Mouse (Mus musculus): Measurements from ENCODE around the gene Vmn1r71. TPM values are rescaled to one million over a fixed set of nuclear protein-coding genes. Genes with fewer than 3 reads are reported as not detected.
"Not testable (repeated sequence)": the region's sequence is repeated elsewhere in the genome, so short reads cannot be mapped to it uniquely, and the experiment has no call there.

The Vmn1r71 gene
- total RNA-seq (2021) = not detected
- long read RNA-seq = 0 reads

DNA sequence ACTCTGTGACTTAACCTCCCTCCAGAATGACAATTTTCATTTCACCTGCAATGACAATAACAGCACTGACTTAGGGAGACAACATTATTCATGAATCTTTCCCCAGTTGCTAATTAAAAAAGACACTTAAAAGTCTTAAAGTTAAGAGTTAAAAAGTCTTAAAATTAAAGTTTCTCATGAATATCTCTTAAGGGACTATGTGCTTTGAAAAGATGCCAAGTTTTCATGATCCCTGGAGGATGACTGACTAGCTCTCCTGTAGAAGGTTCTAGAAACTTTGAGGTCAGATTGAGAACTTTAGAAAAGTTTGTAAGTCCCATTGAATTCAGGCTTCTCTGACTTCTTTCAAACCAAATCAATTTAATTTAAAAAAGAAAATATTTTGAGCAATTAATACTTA lies at the start of gene Vmn1r71:
Gene Vmn1r71, minus strand, starts transcription at position 101 of the 400 bp plus-strand sequence.
- DNase-seq (ENCODE audit: low spot score in 2 of 2) = no peak

DNA sequence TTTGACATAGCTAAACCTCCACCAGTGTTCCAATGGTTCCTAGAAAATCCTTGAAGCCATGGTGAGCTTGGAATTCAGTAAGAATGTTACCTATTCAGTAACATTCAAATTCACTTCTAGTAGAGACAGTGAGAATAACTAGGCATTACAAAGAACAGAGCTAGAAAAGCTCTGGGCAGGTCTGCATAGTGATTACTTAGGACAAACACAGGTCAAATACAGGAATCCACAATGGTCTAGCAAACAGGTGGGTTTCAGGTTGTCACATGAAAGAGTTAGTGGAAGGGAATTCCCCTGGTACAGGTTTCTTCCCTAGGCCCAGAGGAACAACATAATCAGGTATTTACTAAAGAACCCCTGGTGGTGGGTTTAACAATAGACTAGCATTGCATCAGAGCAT lies 3.4 kb upstream of the Vmn1r71 start:
- not testable (repeated sequence) for DNase-seq (ENCODE audit: low spot score in 2 of 2)

Other genes with a start within 250 kb of the Vmn1r71 start
- not detected for gene Vmn1r68, start 195.9 kb downstream of the Vmn1r71 start, total RNA-seq (2021)
- not detected for gene Vmn1r69, start 140.7 kb downstream of the Vmn1r71 start, total RNA-seq (2021)
- not detected for gene Vmn1r70, start 122.8 kb downstream of the Vmn1r71 start, total RNA-seq (2021)
- not detected for gene Nlrp4b, start 66.6 kb downstream of the Vmn1r71 start, total RNA-seq (2021)
- gene Zscan4b, start 150.7 kb upstream of the Vmn1r71 start, total RNA-seq (2021) = not detected